Mouse (Mus musculus): ENCODE results near the gene Pde3a.

- TF ChIP-seq EP300 (IDR thresholded peaks at IDR 0.05; ENCODE audit: insufficient read depth, low read depth, low read length) (no peak), POLR2A (IDR thresholded peaks at IDR 0.05; ENCODE audit: insufficient read depth, low read length) (no peak), CTCF (IDR thresholded peaks at IDR 0.05; ENCODE audit: low read depth, low read length) (no peak)
Measured at GRCm38 (mm10) chr6:141352277-141352676, 103.2 kb downstream of the Pde3a start.

Measured in ES-Bruce4 (cell line).